Mouse (Mus musculus) heart, embryonic 12.5 days (tissue): ENCODE measurements around the gene Tmem185b. TPM values are rescaled to one million over a fixed set of nuclear protein-coding genes. Genes with fewer than 3 reads are reported as not detected.
A peak's percentile ranks its signal among the peaks of the same experiment; 100 is the strongest.

Source experiments
- ATAC-seq: fragments of 200-750 bp; cut with Nextera tagmentation; 2 replicates; pipeline ENCODE4 v1.8.0; 2017; ENCODE audit warnings: moderate TSS enrichment, moderate library complexity; ENCODE audit not compliant: insufficient number of reproducible peaks, low FRiP score
- H3K27ac ChIP-seq: fragments of 300-500 bp; sonication (generic); 2 replicates; pipeline ENCODE4 v1.5.1; 2016; ENCODE audit warnings: mild to moderate bottlenecking, moderate library complexity; ENCODE audit not compliant: poor library complexity, severe bottlenecking
- H3K27me3 ChIP-seq: fragments of 300-500 bp; sonication (generic); replicated peaks from 2 replicates; pipeline ENCODE4 v1.6.1; 2016; ENCODE audit warnings: mild to moderate bottlenecking, moderate library complexity
- H3K36me3 ChIP-seq: fragments of 300-500 bp; sonication (generic); 2 replicates; pipeline ENCODE4 v1.6.1; 2016; ENCODE audit warnings: mild to moderate bottlenecking, moderate library complexity
- H3K4me1 ChIP-seq: fragments of 300-500 bp; sonication (generic); replicated peaks from 2 replicates; pipeline ENCODE4 v1.6.1; 2016; ENCODE audit warnings: mild to moderate bottlenecking
- H3K4me2 ChIP-seq: fragments of 300-500 bp; sonication (generic); 2 replicates; pipeline ENCODE4 v1.6.1; 2016; ENCODE audit warnings: mild to moderate bottlenecking, moderate library complexity
- H3K4me3 ChIP-seq: fragments of 300-500 bp; sonication (generic); 2 replicates; pipeline ENCODE4 v1.5.1; 2016; ENCODE audit warnings: mild to moderate bottlenecking
- H3K9ac ChIP-seq: fragments of 300-500 bp; sonication (generic); 2 replicates; pipeline ENCODE4 v1.6.1; 2016; ENCODE audit warnings: mild to moderate bottlenecking, moderate library complexity
- H3K9me3 ChIP-seq: fragments of 300-500 bp; sonication (generic); replicated peaks from 2 replicates; pipeline ENCODE4 v1.6.1; 2016; ENCODE audit warnings: mild to moderate bottlenecking, moderate library complexity
- WGBS: fragments of 180-500 bp; shearing (Covaris S2); methylation state at CpG from one replicate; pipeline ENCODE4 v1.1.7; 2016; 5-methylcytosine and 5-hydroxymethylcytosine counted together
- polyA plus RNA-seq: library from polyadenylated mRNA; unstranded; fragments of >200 nt; fragmentation: Nextera tagmentation; extraction: Ambion mirVana; gene quantifications from 2 replicates; pipeline ENCODE4 v1.2.1, GENCODE M21; 2016

Tmem185b gene
- polyA plus RNA-seq, 1 experiment from 2014 or later, result 23.2 TPM

- Histone ChIP-seq H3K36me3 (no peaks in the 10 kb centered on the region), H3K4me3 (no peak overlapping the region), H3K9ac (no peak overlapping the region), H3K9me3 (no peaks in the 10 kb centered on the region), H3K27ac (no peak overlapping the region), H3K4me1 (peaks cover 19% of the 10 kb centered on the region), H3K4me2 (no peak overlapping the region), H3K27me3 (no peaks in the 10 kb centered on the region)
- WGBS, result 23% methylated on average over 2 of the region's 2 CpGs
- no peak for ATAC-seq
Measured at GRCm38 (mm10) chr1:119521029-119521428, 4.9 kb upstream of the Tmem185b start.

DNA sequence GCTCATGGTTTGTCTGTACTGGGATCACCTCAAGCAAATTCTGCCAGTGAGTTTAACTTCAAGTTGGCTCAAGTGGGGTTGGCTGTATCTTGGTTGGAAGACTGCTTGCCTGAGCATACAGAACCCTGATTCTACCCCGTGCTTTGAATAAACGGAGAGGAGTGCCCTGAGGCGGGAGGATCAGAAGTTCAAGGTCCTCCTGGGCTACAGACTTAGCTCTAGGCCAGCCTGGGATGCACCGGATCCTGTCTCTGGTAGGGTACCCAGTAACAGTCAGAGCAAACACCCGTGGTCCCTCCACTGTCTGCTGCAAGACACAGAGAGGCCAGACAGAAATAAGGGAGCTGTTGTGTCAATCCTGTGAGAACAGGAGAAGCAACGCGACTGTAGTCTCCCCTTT, 4.3 kb upstream of the Tmem185b start:
- WGBS, result 79% methylated on average over 7 of the region's 7 CpGs
- ATAC-seq, result no peak
- Histone ChIP-seq H3K4me1 (peaks cover 22% of the 10 kb centered on the region), H3K9me3 (peaks cover 3% of the 10 kb centered on the region; the same call in 1 of the 2 replicates), H3K4me3 (no peak overlapping the region), H3K9ac (no peak overlapping the region), H3K36me3 (peaks cover 2% of the 10 kb centered on the region), H3K27ac (no peak overlapping the region), H3K27me3 (no peaks in the 10 kb centered on the region), H3K4me2 (no peak overlapping the region)

- Histone ChIP-seq H3K27ac (no peak overlapping the region), H3K9ac (no peak overlapping the region), H3K4me1 (peaks cover 27% of the 10 kb centered on the region), H3K9me3 (peaks cover 13% of the 10 kb centered on the region), H3K36me3 (peaks cover 12% of the 10 kb centered on the region), H3K4me2 (no peak overlapping the region), H3K27me3 (no peaks in the 10 kb centered on the region), H3K4me3 (no peak overlapping the region)
- no peak for ATAC-seq
- 80% methylated on average over 4 of the region's 4 CpGs for WGBS
Measured at GRCm38 (mm10) chr1:119522726-119523125, 3.2 kb upstream of the Tmem185b start.

GRCm38 (mm10) chr1:119523369-119523768, 2.6 kb upstream of the Tmem185b start:
- H3K4me1 ChIP-seq, result peaks cover 24% of the 10 kb centered on the region
- no peak overlapping the region for H3K27ac ChIP-seq
- H3K4me3 ChIP-seq, result no peak overlapping the region
- H3K9me3 ChIP-seq, result peaks cover 13% of the 10 kb centered on the region
- H3K4me2 ChIP-seq, result no peak overlapping the region
- peaks cover 18% of the 10 kb centered on the region for H3K36me3 ChIP-seq
- no peak overlapping the region for H3K9ac ChIP-seq
- no peaks in the 10 kb centered on the region for H3K27me3 ChIP-seq
- 68% methylated on average over 7 of the region's 7 CpGs for WGBS
- ATAC-seq, result no peak

DNA sequence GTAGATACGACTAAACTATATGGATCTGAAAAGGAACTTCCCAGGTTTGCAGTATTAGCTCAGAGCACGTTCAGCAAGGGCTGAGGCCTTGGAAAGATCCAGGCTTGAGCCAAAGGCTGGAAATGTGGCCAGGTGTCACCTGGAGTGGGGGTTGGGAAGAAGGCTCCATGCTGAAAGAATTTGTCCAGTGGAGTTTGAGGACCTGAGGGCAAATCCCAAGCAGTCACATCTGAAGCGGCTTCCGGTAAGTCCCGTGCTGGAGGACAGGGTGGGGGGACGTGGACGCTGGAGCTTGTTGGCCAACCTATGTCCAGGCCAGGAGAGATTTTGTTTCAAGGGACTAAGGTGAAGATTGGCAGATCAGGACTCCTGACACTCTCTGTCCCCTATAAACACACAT, 2.1 kb upstream of the Tmem185b start:
- ATAC-seq, result no peak
- no peak overlapping the region for H3K27ac ChIP-seq
- 91% methylated on average over 7 of the region's 7 CpGs for WGBS
- H3K4me1 ChIP-seq, result peaks cover 24% of the 10 kb centered on the region
- peaks cover 22% of the 10 kb centered on the region for H3K36me3 ChIP-seq
- no peak overlapping the region for H3K4me3 ChIP-seq
- no peak overlapping the region for H3K9ac ChIP-seq
- H3K27me3 ChIP-seq, result no peaks in the 10 kb centered on the region
- peaks cover 15% of the 10 kb centered on the region for H3K9me3 ChIP-seq
- no peak overlapping the region for H3K4me2 ChIP-seq

GRCm38 (mm10) chr1:119525004-119525444, 936 bp upstream of the Tmem185b start:
- H3K27me3 ChIP-seq, result no peaks in the 10 kb centered on the region
- H3K9ac ChIP-seq, result peak overlapping the region; percentile 87
- peak overlapping the region; percentile 70 for H3K27ac ChIP-seq
- H3K36me3 ChIP-seq, result peaks cover 34% of the 10 kb centered on the region
- peak overlapping the region; percentile 60 for H3K4me3 ChIP-seq
- no peak for ATAC-seq
- WGBS, result 25% methylated on average over 5 of the region's 5 CpGs
- H3K9me3 ChIP-seq, result peaks cover 24% of the 10 kb centered on the region
- H3K4me1 ChIP-seq, result peaks cover 24% of the 10 kb centered on the region
- H3K4me2 ChIP-seq, result peak overlapping the region; percentile 93

DNA sequence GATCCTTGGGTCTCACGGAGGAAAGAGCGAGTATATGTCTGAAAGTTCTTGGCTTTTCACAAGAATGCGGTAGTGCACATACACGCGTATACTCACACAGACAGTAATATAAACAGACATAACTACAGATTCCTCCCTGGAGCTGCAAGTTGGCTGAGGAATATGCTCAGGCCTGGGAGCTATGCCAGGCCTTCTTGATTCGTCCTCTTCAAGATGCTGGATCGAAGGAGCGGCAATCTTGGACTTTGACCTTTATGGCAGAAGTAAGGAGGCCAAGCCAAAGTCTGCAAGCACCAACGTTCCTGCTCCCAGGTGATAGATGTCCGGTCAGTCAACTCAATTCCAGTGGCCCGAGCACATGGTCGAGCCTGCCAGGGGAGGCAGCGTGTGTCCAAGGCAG, 5.0 kb downstream of the Tmem185b start:
- Histone ChIP-seq H3K27ac (no peak overlapping the region), H3K4me3 (no peak overlapping the region), H3K4me1 (peaks cover 19% of the 10 kb centered on the region), H3K4me2 (no peak overlapping the region), H3K36me3 (peaks cover 43% of the 10 kb centered on the region), H3K9me3 (peaks cover 24% of the 10 kb centered on the region), H3K9ac (no peak overlapping the region), H3K27me3 (no peaks in the 10 kb centered on the region)
- ATAC-seq, result no peak
- WGBS, result 90% methylated on average over 13 of the region's 13 CpGs

GRCm38 (mm10) chr1:119532165-119532564, 6.2 kb downstream of the Tmem185b start:
- no peak overlapping the region for H3K9ac ChIP-seq
- H3K9me3 ChIP-seq, result peaks cover 16% of the 10 kb centered on the region
- no peak for ATAC-seq
- no peaks in the 10 kb centered on the region for H3K27me3 ChIP-seq
- peaks cover 36% of the 10 kb centered on the region for H3K36me3 ChIP-seq
- H3K27ac ChIP-seq, result no peak overlapping the region
- H3K4me3 ChIP-seq, result no peak overlapping the region
- peaks cover 18% of the 10 kb centered on the region for H3K4me1 ChIP-seq
- H3K4me2 ChIP-seq, result no peak overlapping the region
- WGBS, result 88% methylated on average over 6 of the region's 6 CpGs

DNA sequence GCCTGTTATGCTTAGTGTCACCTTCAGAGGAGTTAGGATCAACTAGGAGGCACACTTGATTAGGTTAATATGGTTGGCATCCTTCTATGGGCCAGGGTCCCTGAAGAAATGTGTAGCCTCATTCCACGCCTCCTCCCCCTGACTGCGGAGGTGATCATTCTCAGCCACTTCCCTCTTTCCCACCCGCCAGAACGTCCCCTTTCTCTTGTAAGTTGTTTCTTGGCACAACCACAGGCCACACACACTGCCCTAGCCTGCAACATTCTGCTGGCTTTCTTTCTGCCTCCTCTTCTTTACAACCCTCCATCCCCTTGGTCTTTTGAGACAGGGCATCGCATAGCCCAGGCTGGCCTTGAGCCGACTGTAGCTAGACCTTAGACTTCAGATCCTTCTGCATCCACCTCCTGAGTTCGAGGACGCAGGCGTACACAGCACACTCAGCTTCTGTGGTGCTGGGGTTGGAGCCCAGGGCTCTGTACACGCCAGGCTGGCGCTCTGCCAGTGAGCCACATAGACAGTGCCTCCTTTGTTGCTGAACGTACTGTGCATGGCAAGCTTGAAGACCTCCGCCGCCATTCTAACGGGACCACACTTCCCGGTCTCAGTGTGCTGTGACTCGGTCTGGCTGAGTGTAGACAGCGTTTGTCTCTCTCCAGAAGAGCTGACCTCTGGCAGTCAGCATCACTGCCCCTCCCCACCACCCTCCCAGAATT, 7.3 kb downstream of the Tmem185b start:
- Histone ChIP-seq H3K4me1 (peaks cover 22% of the 10 kb centered on the region), H3K4me3 (no peak overlapping the region), H3K9ac (no peak overlapping the region), H3K27ac (no peak overlapping the region), H3K27me3 (no peaks in the 10 kb centered on the region), H3K36me3 (peaks cover 27% of the 10 kb centered on the region), H3K4me2 (no peak overlapping the region), H3K9me3 (peaks cover 11% of the 10 kb centered on the region)
- 84% methylated on average over 18 of the region's 18 CpGs for WGBS
- ATAC-seq, result no peak

- Histone ChIP-seq H3K4me1 (peaks cover 24% of the 10 kb centered on the region), H3K9me3 (peaks cover 3% of the 10 kb centered on the region; the same call in 1 of the 2 replicates), H3K4me3 (no peak overlapping the region), H3K9ac (no peak overlapping the region), H3K27ac (no peak overlapping the region), H3K27me3 (no peaks in the 10 kb centered on the region), H3K4me2 (no peak overlapping the region), H3K36me3 (peaks cover 16% of the 10 kb centered on the region)
- 92% methylated on average over 5 of the region's 5 CpGs for WGBS
- ATAC-seq, result no peak
Measured at GRCm38 (mm10) chr1:119534341-119534740, 8.4 kb downstream of the Tmem185b start.

DNA sequence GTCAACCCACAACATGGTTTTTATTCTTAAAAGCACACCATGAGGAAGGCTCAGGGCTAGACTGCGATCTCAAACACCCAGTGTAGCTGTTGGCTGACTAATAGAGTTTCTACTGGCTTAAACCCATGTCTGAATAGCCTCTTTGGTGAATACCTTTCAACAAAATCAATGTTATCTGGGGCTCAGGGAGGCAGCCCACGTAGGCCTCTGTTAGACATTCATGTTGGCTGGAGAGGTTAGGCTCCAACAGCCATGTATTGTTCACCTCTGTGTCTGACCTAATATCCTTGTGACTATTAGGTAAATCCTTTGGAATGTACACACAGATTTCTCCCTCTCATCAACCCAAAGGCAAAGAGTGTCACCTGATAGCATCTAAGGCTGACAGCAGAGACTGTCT, 10.2 kb downstream of the Tmem185b start:
- Histone ChIP-seq H3K4me2 (peak overlapping the region; percentile 30; the same call in 1 of the 2 replicates), H3K27me3 (no peaks in the 10 kb centered on the region), H3K4me3 (no peak overlapping the region), H3K27ac (peak overlapping the region; percentile 83), H3K9ac (no peak overlapping the region), H3K9me3 (no peaks in the 10 kb centered on the region), H3K36me3 (peaks cover 7% of the 10 kb centered on the region; the same call in 1 of the 2 replicates), H3K4me1 (peaks cover 30% of the 10 kb centered on the region)
- peak; percentile 51; the same call in 1 of the 2 replicates for ATAC-seq
- 43% methylated on average over 2 of the region's 2 CpGs for WGBS

DNA sequence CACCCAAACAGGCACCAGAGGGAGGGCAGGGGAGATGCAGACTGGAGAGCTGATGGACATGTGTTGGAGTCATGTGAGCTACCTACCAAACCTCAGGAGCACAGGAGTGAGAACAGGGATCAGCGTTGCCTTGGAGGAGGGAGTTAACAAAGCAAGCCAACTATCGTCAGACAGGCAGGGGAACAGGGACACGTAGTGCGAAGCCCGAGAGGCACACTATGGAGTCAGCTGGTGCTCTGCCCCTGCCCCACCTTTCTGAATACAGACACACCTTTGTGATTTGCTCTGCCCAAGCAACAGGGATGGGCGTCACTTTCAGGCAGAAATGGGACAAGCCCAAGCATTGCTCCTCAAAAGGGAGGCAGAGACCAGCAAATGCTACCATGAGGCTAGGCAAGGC, 11.7 kb downstream of the Tmem185b start:
- 77% methylated on average over 6 of the region's 6 CpGs for WGBS
- no peak overlapping the region for H3K4me3 ChIP-seq
- H3K27me3 ChIP-seq, result no peaks in the 10 kb centered on the region
- ATAC-seq, result no peak
- H3K4me2 ChIP-seq, result no peak overlapping the region
- H3K36me3 ChIP-seq, result peaks cover 9% of the 10 kb centered on the region; the same call in 1 of the 2 replicates
- peaks cover 38% of the 10 kb centered on the region for H3K4me1 ChIP-seq
- no peak overlapping the region for H3K27ac ChIP-seq
- no peak overlapping the region for H3K9ac ChIP-seq
- H3K9me3 ChIP-seq, result no peaks in the 10 kb centered on the region
